Mouse (Mus musculus): ENCODE results near the gene Gprin1.

DNA sequence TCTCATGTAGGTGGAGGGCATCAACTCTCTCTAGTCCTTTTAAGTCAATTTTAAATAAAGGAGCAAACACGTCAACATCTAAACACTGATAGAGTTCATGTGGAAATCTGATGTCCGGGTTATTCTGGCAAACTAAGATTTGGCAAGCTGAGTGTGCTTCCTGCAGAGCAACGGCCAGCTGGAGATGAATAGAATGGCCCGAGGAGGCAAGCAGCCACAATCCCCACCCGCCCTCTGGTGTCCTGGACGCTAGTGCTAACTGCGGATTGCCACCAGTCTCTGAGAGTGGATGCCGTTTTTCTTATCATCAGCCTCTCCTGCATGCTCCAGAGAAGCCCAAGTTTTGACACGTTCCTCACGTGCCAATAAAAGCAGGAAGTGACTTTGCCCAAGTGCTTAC is 2.8 kb downstream of the Gprin1 start:
- TF ChIP-seq POLR2A (IDR thresholded peaks at IDR 0.05; ENCODE audit: extremely low read depth, insufficient read depth, low read length) (no peak), CTCF (IDR thresholded peaks at IDR 0.05; ENCODE audit: low read depth, low read length) (no peak)
